Mouse (Mus musculus): Measurements from ENCODE around the gene Galnt2. TPM values are rescaled to one million over a fixed set of nuclear protein-coding genes. Genes with fewer than 3 reads are reported as not detected.

The Galnt2 gene
- 10 to 100 TPM; 26.7 to 35.9 TPM for polyA plus RNA-seq (2012; fragmentation: generic; extraction: Trizol)

GRCm38 (mm10) chr8:124231176-124231484, at the start of gene Galnt2:
Gene Galnt2 (plus strand): TSS chr8:124231391.

Other genes starting within 250 kb of the Galnt2 start
- 1 to 10 TPM; 3.8 to 8.2 TPM for gene Abcb10, start 248.3 kb upstream of the Galnt2 start, polyA plus RNA-seq (2012; fragmentation: generic; extraction: Trizol)
- 1 to 10 TPM; 5.5 to 8.9 TPM for gene Taf5l, start 210.0 kb upstream of the Galnt2 start, polyA plus RNA-seq (2012; fragmentation: generic; extraction: Trizol)
- 1 to 10 TPM in 1 of 2 experiments, under 1 TPM in 1; 0.76 to 2.9 TPM for gene Urb2, start 209.9 kb upstream of the Galnt2 start, polyA plus RNA-seq (2012; fragmentation: generic; extraction: Trizol)
- gene Pgbd5, start 208.3 kb downstream of the Galnt2 start, polyA plus RNA-seq (2012; fragmentation: generic; extraction: Trizol): not detected

Measured in C3H10T1/2 (cell line).